ENCODE assay signal across 8 mouse cellular contexts in the genomic region with DNA sequence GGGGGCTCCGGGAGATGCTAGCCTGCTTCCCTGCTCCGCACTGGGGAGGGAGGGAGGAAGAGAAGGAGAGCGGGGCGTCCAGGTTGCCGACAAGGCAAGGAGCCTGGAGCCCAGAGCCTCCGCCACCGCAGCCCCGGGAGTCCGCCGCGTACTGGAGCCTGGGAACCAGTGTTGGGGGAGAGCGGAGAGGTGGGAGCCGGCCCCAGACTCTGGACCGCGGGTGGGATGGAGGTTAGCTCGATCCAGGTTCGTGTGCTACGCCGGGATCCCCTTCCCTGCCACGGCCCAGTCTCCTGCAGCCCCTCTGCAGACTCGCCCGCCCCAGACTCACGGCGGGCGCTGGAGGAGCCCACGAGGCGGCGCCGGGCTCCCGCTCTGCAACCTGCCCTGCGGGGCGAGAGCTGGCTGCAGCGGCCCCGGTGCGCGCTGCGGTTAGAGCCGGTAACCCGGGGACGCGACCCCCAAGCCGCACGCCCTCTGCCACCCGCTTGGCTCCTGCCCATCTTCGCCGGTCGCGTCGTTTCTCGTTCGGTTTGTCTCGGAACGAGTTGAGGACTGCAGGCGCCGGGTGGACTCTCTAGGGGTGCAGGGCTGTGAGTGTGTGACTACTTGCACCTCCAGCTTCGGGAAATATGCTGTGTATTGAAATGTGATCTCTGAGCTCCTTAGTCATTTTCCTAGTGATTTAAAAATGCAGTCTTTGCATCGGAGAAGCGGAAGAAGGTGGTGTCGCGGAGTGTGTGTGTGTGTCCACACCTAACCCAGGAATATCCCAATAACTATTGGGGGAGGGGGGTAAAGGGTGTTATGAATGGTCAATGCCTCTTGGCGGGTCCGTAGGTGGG. TPM values are rescaled to one million over a fixed set of nuclear protein-coding genes. Genes with fewer than 3 reads are reported as not detected.
DNase-seq lines count a peak whose midpoint lies in the region; ATAC-seq and TF ChIP-seq lines count a peak whose summit lies in the region.

No protein-coding gene starts in this region.

- peak overlapping the region; percentile 48 for H3K4me2 ChIP-seq in liver, embryonic 14.5 days (ENCODE audit: low read depth)

- no peak overlapping the region for H3K9ac ChIP-seq in liver, embryonic 14.5 days (replicated peaks)

- no peak overlapping the region for H3K27ac ChIP-seq in liver, embryonic 14.5 days

- H3K4me1 ChIP-seq in liver, embryonic 14.5 days (replicated peaks; ENCODE audit: control insufficient read depth in 2 of 2, insufficient read depth in 2 of 2, low read length in 1 of 2), result no peaks in the 10 kb centered on the region

- under 1% methylated on average over 56 of the region's 62 CpGs for WGBS in liver, embryonic 14.5 days (ENCODE audit: insufficient replicate concordance)

- TF ChIP-seq CTCF in liver, embryonic 14.5 days (IDR thresholded peaks at IDR 0.05; ENCODE audit: low read depth), result 0 out of 2 replicates have a peak, but pooled peaks have one; percentile 17

- H3K4me3 ChIP-seq in liver, embryonic 14.5 days (ENCODE audit: insufficient read depth in 1 of 2, low read depth in 2 of 2, low read length in 2 of 2), result peak overlapping the region; percentile 12 to 38

- ATAC-seq in granulocyte monocyte progenitor cell, adult 5-6 weeks (replicated peaks; ENCODE audit: poor library complexity, severe bottlenecking), result peak; percentile 33
- ATAC-seq in liver, embryonic 14.5 days (ENCODE audit: insufficient read depth), result no peak

- TF ChIP-seq EP300 in liver, embryonic 14.5 days (IDR thresholded peaks at IDR 0.05; ENCODE audit: low read depth), result no peak

- no peaks in the 10 kb centered on the region for H3K36me3 ChIP-seq in liver, embryonic 14.5 days (replicated peaks; ENCODE audit: control insufficient read depth, insufficient read depth, low read depth)

- H3K27me3 ChIP-seq in liver, embryonic 14.5 days (ENCODE audit: control insufficient read depth, insufficient read depth, low read length), result peaks cover 66% of the 10 kb centered on the region

- peak; percentile 55 to 63 for DNase-seq in right cerebral cortex, adult 2 months (ENCODE audit: low spot score in 2 of 2)
- no peak for DNase-seq in right cerebral cortex, postnatal 4 days
- DNase-seq in cerebellum, postnatal 10 days, result peak; percentile 57 to 58
- DNase-seq in kidney, adult 9 months, result peak; percentile 15
- DNase-seq in liver, embryonic 14.5 days (ENCODE audit: low read depth in 3 of 3, low spot score in 3 of 3), result no peak
- peak; percentile 42 for DNase-seq in ovary, postnatal 14 days (ENCODE audit: low spot score)
- no peak for DNase-seq in c-Kit-positive CD71-positive TER-119-positive erythroid progenitor cells, embryonic 14.5 days (ENCODE audit: low spot score)

- H3K9me3 ChIP-seq in liver, embryonic 14.5 days (ENCODE audit: control insufficient read depth, low read length), result no peaks in the 10 kb centered on the region

RNA-seq across cellular contexts. Expression of a gene that starts 39.7 kb away (rescaled TPM):
- total RNA-seq in granulocyte monocyte progenitor cell, adult 5-6 weeks (2014; fragmentation: Nextera tagmentation), result not detected in 2 replicates
- total RNA-seq in granulocyte monocyte progenitor cell, adult 5-6 weeks (2017), result not detected in 2 replicates
- 0.11 and 0.13 TPM in 2 replicates for polyA plus RNA-seq in liver, embryonic 14.5 days (2012; rRNA removed)
- 0.16 and 0.28 TPM in 2 replicates for polyA plus RNA-seq in liver, embryonic 14.5 days (2014; fragmentation: Nextera tagmentation; extraction: Ambion mirVana)

Comparison
In these comparisons a context has a peak if more than half of its experiments do, and no peak if none do; other contexts are left out.
1. DNase-seq: peak in right cerebral cortex, adult 2 months (2 of 2), cerebellum, postnatal 10 days (2 of 2), kidney, adult 9 months (single experiment) and ovary, postnatal 14 days (single experiment); none in right cerebral cortex, postnatal 4 days (single experiment), liver, embryonic 14.5 days (0 of 3) and c-Kit-positive CD71-positive TER-119-positive erythroid progenitor cells, embryonic 14.5 days (single experiment).